Mouse (Mus musculus): ENCODE data around the gene Olfr204.
"Not testable (repeated sequence)": the region's sequence is repeated elsewhere in the genome, so short reads cannot be mapped to it uniquely, and the experiment has no call there.

Olfr204 gene

DNA sequence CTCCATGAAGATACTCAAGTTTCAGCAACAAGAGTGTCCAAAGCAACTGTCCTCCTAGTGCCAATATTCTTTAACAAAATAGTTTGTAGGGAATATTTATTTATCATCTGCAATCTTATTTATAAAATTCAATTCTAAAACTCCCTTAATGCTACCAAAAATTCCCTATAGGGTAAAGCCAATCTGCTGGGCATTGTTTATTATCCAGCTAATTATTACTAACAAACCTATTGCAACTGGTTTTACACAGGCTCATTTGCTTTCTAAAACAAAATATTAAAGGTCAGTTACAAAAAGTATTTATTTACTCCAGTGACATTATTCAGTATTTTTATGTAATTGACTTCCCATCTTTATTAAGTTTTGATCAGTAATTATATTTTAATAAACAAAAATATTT is at the start of gene Olfr204:
Gene Olfr204 (minus strand): TSS at position 101 of the 400 bp plus-strand sequence.
- DNase-seq (ENCODE audit: low spot score in 2 of 2): no peak

DNA sequence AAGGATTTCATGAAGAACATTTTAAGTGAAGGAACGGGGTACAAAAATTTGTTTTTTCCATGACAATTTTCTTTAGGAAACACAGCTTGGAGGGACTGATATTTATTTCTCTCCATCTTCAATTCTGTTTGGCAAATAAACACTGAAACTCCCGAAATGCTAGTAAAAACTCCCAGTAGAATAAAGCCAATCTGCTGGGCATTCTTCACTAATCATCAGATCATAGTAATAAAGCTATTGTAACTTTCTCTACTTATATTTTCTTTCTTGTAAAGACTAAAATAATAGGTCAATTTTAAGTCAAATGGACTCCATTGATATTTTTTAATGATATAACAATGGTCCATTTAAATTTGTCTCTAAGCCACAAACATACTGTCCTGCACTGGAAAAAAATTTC is 45.8 kb upstream of the Olfr204 start, which contains the start of gene Olfr209:
Gene Olfr209 (minus strand): TSS at position 101 of the 400 bp plus-strand sequence.
- no peak for DNase-seq (ENCODE audit: low spot score in 2 of 2)

DNA sequence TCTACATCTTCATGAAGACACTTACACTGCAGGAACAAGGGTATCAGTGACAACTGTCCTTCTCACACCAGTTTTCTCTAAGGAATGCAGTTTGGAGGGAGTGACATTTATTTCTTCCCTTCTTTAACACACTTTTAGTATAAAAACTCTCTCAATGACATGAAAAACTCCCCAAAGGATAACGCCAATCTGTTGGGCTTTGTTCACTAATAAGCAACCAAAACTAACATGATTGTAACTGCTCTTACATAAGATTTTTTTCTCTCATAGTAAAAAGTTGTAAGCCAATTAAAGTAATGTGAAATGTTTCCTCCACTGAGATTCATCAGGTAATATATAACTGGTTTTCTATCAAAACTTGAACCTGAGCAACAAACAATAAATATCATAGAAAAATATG is 31.1 kb upstream of the Olfr204 start, which contains the start of gene Olfr206:
Gene Olfr206 (minus strand): TSS at position 101 of the 400 bp plus-strand sequence.
- DNase-seq (ENCODE audit: low spot score in 2 of 2): no peak

DNA sequence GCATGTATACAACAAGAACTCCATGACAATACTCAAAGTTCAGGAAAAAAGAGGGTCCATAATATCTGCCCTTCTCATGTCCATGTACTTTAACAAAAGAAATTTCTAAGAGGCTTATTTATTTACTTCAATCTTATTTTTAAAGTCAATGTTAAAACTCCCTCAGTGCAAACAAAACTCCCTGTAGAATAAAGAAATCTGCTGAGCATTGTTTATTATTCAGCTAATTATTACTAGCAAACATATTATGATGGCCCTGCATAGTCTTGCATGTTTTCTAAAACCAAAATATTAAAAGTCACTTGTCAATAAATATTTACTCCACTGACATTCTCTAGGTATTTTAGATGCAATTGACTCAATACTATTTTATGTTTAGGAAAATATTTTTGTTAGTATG is 13.0 kb upstream of the Olfr204 start, which contains the start of gene Olfr205:
Gene Olfr205 (minus strand): TSS at position 101 of the 400 bp plus-strand sequence.
- no peak for DNase-seq (ENCODE audit: low spot score in 2 of 2)

DNA sequence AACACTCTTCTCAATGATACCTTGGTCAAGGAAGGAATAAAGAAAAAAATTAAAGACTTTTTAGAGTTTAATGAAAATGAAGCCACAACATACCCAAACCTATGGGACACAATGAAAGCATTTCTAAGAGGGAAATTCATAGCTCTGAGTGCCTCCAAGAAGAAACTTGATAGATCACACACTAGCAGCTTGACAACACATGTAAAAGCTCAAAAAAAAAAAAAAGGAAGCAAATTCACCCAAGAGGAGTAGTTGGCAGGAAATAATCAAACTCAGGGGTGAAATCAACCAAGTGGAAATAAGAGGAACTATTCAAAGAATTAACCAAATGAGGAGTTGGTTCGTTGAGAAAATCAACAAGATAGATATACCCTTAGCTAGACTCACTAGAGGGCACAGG is 5.2 kb upstream of the Olfr204 start:
- DNase-seq (ENCODE audit: low spot score in 2 of 2): not testable (repeated sequence)

DNA sequence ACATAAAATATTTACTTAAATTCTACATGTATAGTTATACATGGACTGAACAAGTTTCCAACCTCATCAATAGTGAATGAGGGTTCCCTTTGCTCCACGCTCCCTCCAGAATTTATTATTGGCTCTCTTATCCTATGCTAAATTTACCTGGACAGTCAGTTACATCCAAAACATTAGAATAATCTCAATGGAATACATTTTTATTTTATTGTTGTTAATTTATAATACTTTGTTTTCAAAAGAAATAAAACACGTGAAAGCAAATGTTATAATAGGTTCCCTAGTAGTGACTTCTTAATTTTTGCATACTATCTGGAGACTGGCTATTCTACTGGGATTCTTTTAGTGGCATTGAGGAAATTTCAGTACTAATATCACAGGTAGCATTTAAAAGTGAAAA is 19.5 kb downstream of the Olfr204 start, which contains the start of gene Olfr203:
Gene Olfr203 (plus strand): TSS at position 301 of the 400 bp plus-strand sequence.
- no peak for DNase-seq (ENCODE audit: low spot score in 2 of 2)

DNA sequence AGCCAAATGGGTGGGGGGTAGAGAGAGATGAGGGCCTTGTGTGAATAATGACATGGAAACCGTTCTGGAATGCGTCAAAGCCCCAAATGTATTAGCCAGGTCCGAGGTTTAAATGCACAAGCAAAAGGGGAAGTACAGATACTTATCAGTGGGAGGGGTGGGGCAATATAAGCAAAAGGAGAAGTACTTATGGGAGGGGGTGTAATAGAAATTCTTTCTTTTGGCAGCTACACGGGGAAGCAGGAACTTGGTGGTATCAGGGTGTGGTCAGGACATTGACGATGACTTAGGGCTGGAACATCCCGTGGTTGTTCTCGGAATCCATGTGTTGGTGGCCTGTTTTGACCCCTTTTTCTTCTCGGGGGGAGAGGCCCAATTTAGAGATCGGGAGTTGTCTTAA is 30.5 kb downstream of the Olfr204 start:
- DNase-seq (ENCODE audit: low spot score in 2 of 2): not testable (repeated sequence)

DNA sequence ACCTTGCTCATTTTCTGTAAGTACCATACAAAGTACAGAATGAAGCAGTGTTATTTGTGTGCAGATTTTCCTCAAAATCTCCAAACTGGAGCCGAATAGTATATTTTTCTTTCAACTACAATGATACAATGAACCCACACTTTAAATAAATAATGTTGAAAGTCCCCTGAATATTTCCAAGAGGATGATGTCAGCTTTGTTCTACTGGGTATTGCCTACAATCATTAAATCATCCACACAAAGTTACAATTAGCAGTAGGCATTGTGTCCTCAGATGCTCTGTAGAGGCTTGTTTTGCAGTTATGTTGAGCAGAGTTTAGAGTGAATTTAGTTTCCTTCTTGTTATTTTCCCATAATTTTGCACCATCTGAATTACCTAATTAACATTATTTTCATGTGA is 31.4 kb downstream of the Olfr204 start, which contains the start of gene Olfr202:
Gene Olfr202 (minus strand): TSS at position 101 of the 400 bp plus-strand sequence.
- DNase-seq (ENCODE audit: low spot score in 2 of 2): no peak

DNA sequence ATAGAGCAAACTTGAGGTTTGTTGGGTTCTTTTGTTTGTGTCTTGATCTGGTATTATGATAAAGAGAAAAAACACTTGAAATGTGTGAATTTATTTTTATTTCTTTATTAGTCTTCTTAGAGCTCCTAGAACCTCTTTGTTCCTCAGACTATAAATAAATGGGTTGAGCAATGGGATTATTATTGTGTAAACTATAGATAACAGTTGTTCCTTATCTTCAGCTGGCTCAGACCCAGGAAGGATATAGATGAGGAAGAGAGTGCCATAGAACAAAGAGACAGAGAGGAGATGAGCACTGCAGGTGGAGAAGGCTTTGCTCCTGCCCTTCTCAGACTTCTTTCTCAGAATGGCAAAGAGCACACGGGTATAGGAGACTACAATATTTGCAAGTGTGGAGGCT is 34.6 kb downstream of the Olfr204 start:
- DNase-seq (ENCODE audit: low spot score in 2 of 2): no peak

DNA sequence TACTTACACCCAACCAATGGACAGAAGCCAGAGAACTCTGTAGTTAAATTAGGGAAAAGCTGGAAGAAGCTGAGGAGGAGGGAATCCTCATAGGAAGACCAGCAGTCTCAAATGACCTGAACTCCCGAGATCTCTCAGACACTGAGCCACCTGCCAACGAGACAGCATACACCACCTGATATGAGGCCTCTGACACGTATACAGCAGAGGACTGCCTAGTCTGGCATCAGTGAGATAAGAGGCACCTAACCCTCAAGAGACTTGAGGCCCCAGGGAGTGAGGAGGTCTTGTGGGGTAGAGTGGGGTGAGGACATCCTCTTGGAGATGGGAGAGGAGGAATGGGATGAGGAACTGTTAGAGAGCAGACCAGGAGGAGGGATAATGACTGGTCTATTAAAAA is 37.5 kb downstream of the Olfr204 start:
- DNase-seq (ENCODE audit: low spot score in 2 of 2): no peak

DNA sequence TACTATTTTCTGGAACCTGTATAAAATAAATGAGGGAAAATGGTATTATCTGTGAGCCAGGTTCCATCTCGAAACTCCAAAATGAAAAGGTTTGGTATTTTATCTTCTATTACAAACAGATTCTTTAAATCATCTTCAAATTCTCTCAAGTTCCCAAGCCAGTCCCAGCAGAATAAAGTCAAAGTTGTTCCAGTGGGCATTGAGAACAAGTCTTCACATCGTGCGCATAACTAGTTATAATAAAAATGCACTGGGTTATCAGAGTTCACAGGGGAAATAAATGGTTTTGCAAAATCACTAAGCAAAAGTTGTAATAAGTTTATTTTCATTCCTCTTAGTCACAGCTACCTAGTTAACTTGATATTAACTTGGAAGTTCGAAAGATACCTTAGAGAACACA is 45.5 kb downstream of the Olfr204 start, which contains the start of gene Olfr201:
Gene Olfr201 (minus strand): TSS at position 101 of the 400 bp plus-strand sequence.
- not testable (repeated sequence) for DNase-seq (ENCODE audit: low spot score in 2 of 2)

DNA sequence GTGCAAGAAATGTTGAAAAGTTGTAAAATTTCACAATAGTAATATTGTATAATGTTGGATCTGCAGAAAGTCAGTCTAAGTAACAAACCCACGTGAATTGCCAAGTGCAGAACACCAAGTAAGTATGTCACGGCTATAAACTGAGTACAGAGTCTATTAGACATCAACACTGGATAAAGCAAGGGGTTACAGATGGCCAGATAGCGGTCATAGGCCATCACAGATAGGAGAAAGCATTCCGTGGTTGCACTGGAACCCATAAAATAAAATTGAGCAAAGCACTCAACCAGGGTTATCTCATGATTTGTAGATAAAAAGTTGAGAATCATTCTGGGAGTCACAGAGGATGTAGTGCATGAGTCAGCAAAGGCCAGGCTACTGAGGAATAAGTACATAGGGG is 49.0 kb downstream of the Olfr204 start:
- not testable (repeated sequence) for DNase-seq (ENCODE audit: low spot score in 2 of 2)

All from frontal cortex, postnatal 25 days (tissue).